Mouse (Mus musculus) midbrain, embryonic 15.5 days (tissue): ENCODE measurements around the gene Soat2. TPM values are rescaled to one million over a fixed set of nuclear protein-coding genes. Genes with fewer than 3 reads are reported as not detected.
"Not testable (repeated sequence)": the region's sequence is repeated elsewhere in the genome, so short reads cannot be mapped to it uniquely, and the experiment has no call there.

Experiments used
- ATAC-seq: fragments of 200-750 bp; cut with Nextera tagmentation; replicated peaks from 2 replicates; pipeline ENCODE4 v1.8.0; 2017; ENCODE audit warnings: moderate TSS enrichment
- H3K27ac ChIP-seq: fragments of 300-500 bp; sonication (generic); 2 replicates; pipeline ENCODE4 v1.5.1; 2015; ENCODE audit warnings: mild to moderate bottlenecking, inconsistent platforms
- H3K27me3 ChIP-seq: fragments of 300-500 bp; sonication (generic); replicated peaks from 2 replicates; pipeline ENCODE4 v1.6.1; 2015; ENCODE audit warnings: inconsistent platforms
- H3K36me3 ChIP-seq: fragments of 300-500 bp; sonication (generic); replicated peaks from 2 replicates; pipeline ENCODE4 v1.6.1; 2015; ENCODE audit warnings: inconsistent platforms
- H3K4me1 ChIP-seq: fragments of 300-500 bp; sonication (generic); 2 replicates; pipeline ENCODE4 v1.6.1; 2015; ENCODE audit warnings: inconsistent platforms
- H3K4me2 ChIP-seq: fragments of 300-500 bp; sonication (generic); 2 replicates; pipeline ENCODE4 v1.6.1; 2015; ENCODE audit warnings: inconsistent platforms, mild to moderate bottlenecking, moderate library complexity
- H3K4me3 ChIP-seq: fragments of 300-500 bp; sonication (generic); 2 replicates; pipeline ENCODE4 v1.5.1; 2015; ENCODE audit warnings: mild to moderate bottlenecking, inconsistent platforms
- H3K9ac ChIP-seq: fragments of 300-500 bp; sonication (generic); 2 replicates; pipeline ENCODE4 v1.6.1; 2015; ENCODE audit warnings: mild to moderate bottlenecking, inconsistent platforms
- H3K9me3 ChIP-seq: fragments of 300-500 bp; sonication (generic); 2 replicates; pipeline ENCODE4 v1.6.1; 2016; ENCODE audit warnings: inconsistent platforms
- WGBS: fragments of 180-500 bp; shearing (Covaris S2); methylation state at CpG from one replicate; pipeline ENCODE4 v1.1.7; 2015; ENCODE audit warnings: mixed read lengths; 5-methylcytosine and 5-hydroxymethylcytosine counted together
- polyA plus RNA-seq: library from polyadenylated mRNA; unstranded; fragments of >200 nt; fragmentation: Nextera tagmentation; extraction: Ambion mirVana; gene quantifications from 2 replicates; pipeline ENCODE4 v1.2.1, GENCODE M21; 2015

Gene Soat2
- polyA plus RNA-seq, 1 experiment from 2014 or later = not detected

- Histone ChIP-seq H3K4me3 (no peak overlapping the region), H3K27ac (no peak overlapping the region), H3K27me3 (peaks cover 27% of the 10 kb centered on the region), H3K9ac (no peak overlapping the region), H3K4me1 (peaks cover 8% of the 10 kb centered on the region; the same call in 1 of the 2 replicates), H3K9me3 (no peaks in the 10 kb centered on the region), H3K36me3 (no peaks in the 10 kb centered on the region), H3K4me2 (no peak overlapping the region)
- WGBS = 48% methylated on average over 23 of the region's 23 CpGs
- ATAC-seq = no peak
Measured at GRCm38 (mm10) chr15:102142914-102143912, 7.1 kb upstream of the Soat2 start.

GRCm38 (mm10) chr15:102144274-102144711 lies 6.0 kb upstream of the Soat2 start, which contains the start of gene Igfbp6:
Gene Igfbp6 (plus strand): TSS chr15:102144362.
- no peak within 1 kb of the TSS for H3K27ac ChIP-seq
- peaks cover 8% of the 10 kb centered on the region; the same call in 1 of the 2 replicates for H3K4me1 ChIP-seq
- no peak within 1 kb of the TSS for H3K4me3 ChIP-seq
- H3K4me2 ChIP-seq = peak within 1 kb of the TSS; percentile 21
- no peak within 1 kb of the TSS for H3K9ac ChIP-seq
- H3K9me3 ChIP-seq = no peaks in the 10 kb centered on the region
- WGBS = 4% methylated on average over 22 of the region's 22 CpGs
- ATAC-seq = no peak
- peaks cover 27% of the 10 kb centered on the region for H3K27me3 ChIP-seq
- no peaks in the 10 kb centered on the region for H3K36me3 ChIP-seq

GRCm38 (mm10) chr15:102144726-102145125 lies 5.6 kb upstream of the Soat2 start:
- H3K27ac ChIP-seq = no peak overlapping the region
- H3K4me1 ChIP-seq = peaks cover 8% of the 10 kb centered on the region; the same call in 1 of the 2 replicates
- ATAC-seq = no peak
- peak overlapping the region; percentile 21 for H3K4me2 ChIP-seq
- no peak overlapping the region for H3K4me3 ChIP-seq
- H3K9ac ChIP-seq = no peak overlapping the region
- no peaks in the 10 kb centered on the region for H3K36me3 ChIP-seq
- H3K9me3 ChIP-seq = no peaks in the 10 kb centered on the region
- 14% methylated on average over 19 of the region's 19 CpGs for WGBS
- peaks cover 27% of the 10 kb centered on the region for H3K27me3 ChIP-seq

- Histone ChIP-seq H3K4me2 (no peak overlapping the region), H3K4me1 (peaks cover 8% of the 10 kb centered on the region; the same call in 1 of the 2 replicates), H3K27me3 (peaks cover 27% of the 10 kb centered on the region), H3K9me3 (no peaks in the 10 kb centered on the region), H3K4me3 (no peak overlapping the region), H3K36me3 (no peaks in the 10 kb centered on the region), H3K27ac (no peak overlapping the region), H3K9ac (no peak overlapping the region)
- no peak for ATAC-seq
- 87% methylated on average over 10 of the region's 10 CpGs for WGBS
Measured at GRCm38 (mm10) chr15:102145330-102145729, 5.0 kb upstream of the Soat2 start.

GRCm38 (mm10) chr15:102146089-102146488 lies 4.2 kb upstream of the Soat2 start:
- 89% methylated on average over 5 of the region's 5 CpGs for WGBS
- Histone ChIP-seq H3K4me3 (no peak overlapping the region), H3K27ac (no peak overlapping the region), H3K36me3 (no peaks in the 10 kb centered on the region), H3K27me3 (peaks cover 27% of the 10 kb centered on the region), H3K4me2 (no peak overlapping the region), H3K9me3 (no peaks in the 10 kb centered on the region), H3K4me1 (peaks cover 8% of the 10 kb centered on the region; the same call in 1 of the 2 replicates), H3K9ac (no peak overlapping the region)
- no peak for ATAC-seq

- Histone ChIP-seq H3K36me3 (no peaks in the 10 kb centered on the region), H3K4me2 (no peak overlapping the region), H3K27ac (no peak overlapping the region), H3K27me3 (peaks cover 27% of the 10 kb centered on the region), H3K9me3 (no peaks in the 10 kb centered on the region), H3K4me1 (peaks cover 8% of the 10 kb centered on the region; the same call in 1 of the 2 replicates), H3K4me3 (no peak overlapping the region), H3K9ac (no peak overlapping the region)
- ATAC-seq = no peak
- 0% methylated on average over 1 of the region's 1 CpGs for WGBS
Measured at GRCm38 (mm10) chr15:102146882-102147281, 3.4 kb upstream of the Soat2 start.

- H3K4me3 ChIP-seq = no peak overlapping the region
- no peak for ATAC-seq
- WGBS = 71% methylated on average over 16 of the region's 16 CpGs
- H3K9me3 ChIP-seq = no peaks in the 10 kb centered on the region
- no peak overlapping the region for H3K9ac ChIP-seq
- no peak overlapping the region for H3K27ac ChIP-seq
- H3K36me3 ChIP-seq = no peaks in the 10 kb centered on the region
- peaks cover 8% of the 10 kb centered on the region; the same call in 1 of the 2 replicates for H3K4me1 ChIP-seq
- peaks cover 27% of the 10 kb centered on the region for H3K27me3 ChIP-seq
- no peak overlapping the region for H3K4me2 ChIP-seq
Measured at GRCm38 (mm10) chr15:102147674-102148402, 2.5 kb upstream of the Soat2 start.

GRCm38 (mm10) chr15:102149561-102149960 lies 765 bp upstream of the Soat2 start:
- peaks cover 14% of the 10 kb centered on the region for H3K27me3 ChIP-seq
- ATAC-seq = no peak
- no peak overlapping the region for H3K4me3 ChIP-seq
- no peaks in the 10 kb centered on the region for H3K9me3 ChIP-seq
- H3K9ac ChIP-seq = no peak overlapping the region
- no peak overlapping the region for H3K4me2 ChIP-seq
- no peaks in the 10 kb centered on the region for H3K36me3 ChIP-seq
- H3K4me1 ChIP-seq = peaks cover 3% of the 10 kb centered on the region; the same call in 1 of the 2 replicates
- H3K27ac ChIP-seq = no peak overlapping the region
- WGBS = 53% methylated on average over 4 of the region's 4 CpGs

- H3K4me2 ChIP-seq = no peak overlapping the region
- no peaks in the 10 kb centered on the region for H3K9me3 ChIP-seq
- 32% methylated on average over 4 of the region's 4 CpGs for WGBS
- H3K27ac ChIP-seq = no peak overlapping the region
- H3K4me3 ChIP-seq = no peak overlapping the region
- H3K36me3 ChIP-seq = no peaks in the 10 kb centered on the region
- H3K4me1 ChIP-seq = peaks cover 9% of the 10 kb centered on the region; the same call in 1 of the 2 replicates
- ATAC-seq = no peak
- no peak overlapping the region for H3K9ac ChIP-seq
- no peaks in the 10 kb centered on the region for H3K27me3 ChIP-seq
Measured at GRCm38 (mm10) chr15:102152646-102153045, 2.3 kb downstream of the Soat2 start.

- H3K4me1 ChIP-seq = peaks cover 11% of the 10 kb centered on the region; the same call in 1 of the 2 replicates
- H3K36me3 ChIP-seq, ATAC-seq, H3K4me2 ChIP-seq, H3K27me3 ChIP-seq, H3K4me3 ChIP-seq, H3K27ac ChIP-seq, H3K9me3 ChIP-seq, H3K9ac ChIP-seq: not testable (repeated sequence)
- WGBS = 88% methylated on average over 6 of the region's 6 CpGs
Measured at GRCm38 (mm10) chr15:102155006-102155405, 4.7 kb downstream of the Soat2 start.

- Histone ChIP-seq H3K27ac (peak overlapping the region; percentile 47), H3K4me2 (no peak overlapping the region), H3K9ac (no peak overlapping the region), H3K4me1 (peaks cover 11% of the 10 kb centered on the region; the same call in 1 of the 2 replicates), H3K4me3 (no peak overlapping the region), H3K9me3 (no peaks in the 10 kb centered on the region), H3K36me3 (no peaks in the 10 kb centered on the region), H3K27me3 (no peaks in the 10 kb centered on the region)
- 25% methylated on average over 20 of the region's 20 CpGs for WGBS
- peak; percentile 79 for ATAC-seq
Measured at GRCm38 (mm10) chr15:102156836-102157235, 6.5 kb downstream of the Soat2 start.
